Mouse (Mus musculus) myocyte (in vitro differentiated cells): ENCODE results near the gene Setd5. TPM values are rescaled to one million over a fixed set of nuclear protein-coding genes. Genes with fewer than 3 reads are reported as not detected.

ENCODE experiments used
- H3K27me3 ChIP-seq: one replicate; pipeline ENCODE4 v1.6.1; 2011; ENCODE audit not compliant: control insufficient read depth, insufficient read depth, insufficient read length
- H3K36me3 ChIP-seq: one replicate; pipeline ENCODE4 v1.6.1; 2011; ENCODE audit not compliant: control insufficient read depth, insufficient read depth
- H3K4me2 ChIP-seq: one replicate; pipeline ENCODE4 v1.6.1; 2011; ENCODE audit warnings: low read depth, control low read depth
- H3K4me3 ChIP-seq: one replicate; pipeline ENCODE4 v1.5.1; 2011; ENCODE audit warnings: mild to moderate bottlenecking, control low read depth, moderate library complexity
- H3K79me2 ChIP-seq: one replicate; pipeline ENCODE4 v1.6.1; 2011; ENCODE audit not compliant: control insufficient read depth, insufficient read depth
- H3ac ChIP-seq: one replicate; pipeline ENCODE4 v1.6.1; 2011; ENCODE audit not compliant: control insufficient read depth, insufficient read length
- CEBPB ChIP-seq: IDR thresholded peaks from 2 replicates; pipeline ENCODE4 v1.6.1; 2011; ENCODE audit warnings: mild to moderate bottlenecking, moderate library complexity; ENCODE audit not compliant: poor library complexity, insufficient read depth, severe bottlenecking
- E2F4 ChIP-seq: IDR thresholded peaks from one replicate; pipeline ENCODE4 v1.6.1; 2011; ENCODE audit warnings: mild to moderate bottlenecking, control low read depth, moderate library complexity; ENCODE audit not compliant: insufficient read depth
- MAX ChIP-seq: IDR thresholded peaks from one replicate; pipeline ENCODE4 v1.6.1; 2011; ENCODE audit warnings: low read depth, mild to moderate bottlenecking, control low read depth
- MYOD1 ChIP-seq, 3 experiments: IDR thresholded peaks; one replicate each; pipeline ENCODE4 v1.6.1; 2011; ENCODE audit warnings: control low read depth in 2 of 3, low read depth in 2 of 3, mild to moderate bottlenecking in 2 of 3, moderate library complexity in 1 of 3; ENCODE audit not compliant: insufficient read length in 2 of 3, control insufficient read depth in 1 of 3
- MYOG ChIP-seq, 3 experiments: IDR thresholded peaks; one replicate each; pipeline ENCODE4 v1.6.1; 2011; ENCODE audit warnings: control low read depth in 2 of 3, low read depth in 2 of 3, mild to moderate bottlenecking in 2 of 3; ENCODE audit not compliant: insufficient read length in 2 of 3, control insufficient read depth in 1 of 3, insufficient read depth in 1 of 3
- POLR2A ChIP-seq: IDR thresholded peaks from one replicate; pipeline ENCODE4 v1.6.1; 2011; ENCODE audit warnings: low read depth, mild to moderate bottlenecking, control low read depth, moderate library complexity; ENCODE audit not compliant: insufficient read length
- POLR2AphosphoS2 ChIP-seq: IDR thresholded peaks from one replicate; pipeline ENCODE4 v1.6.1; 2011; ENCODE audit warnings: low read depth, control low read depth; ENCODE audit not compliant: insufficient read length
- REST ChIP-seq: IDR thresholded peaks from one replicate; pipeline ENCODE4 v1.6.1; 2011; ENCODE audit warnings: mild to moderate bottlenecking, control low read depth, moderate library complexity; ENCODE audit not compliant: insufficient read depth, insufficient read length
- SRF ChIP-seq: IDR thresholded peaks from one replicate; pipeline ENCODE4 v1.6.1; 2011; ENCODE audit warnings: low read depth; ENCODE audit not compliant: control insufficient read depth, insufficient read length
- TCF12 ChIP-seq: IDR thresholded peaks from one replicate; pipeline ENCODE4 v1.6.1; 2011; ENCODE audit warnings: mild to moderate bottlenecking, control low read depth; ENCODE audit not compliant: poor library complexity, insufficient read depth, severe bottlenecking
- TCF3 ChIP-seq: IDR thresholded peaks from one replicate; pipeline ENCODE4 v1.6.1; 2011; ENCODE audit warnings: low read depth, control low read depth; ENCODE audit not compliant: insufficient read length
- USF1 ChIP-seq: IDR thresholded peaks from one replicate; pipeline ENCODE4 v1.6.1; 2011; ENCODE audit warnings: low read depth, mild to moderate bottlenecking, control low read depth, moderate library complexity
- polyA plus RNA-seq: library from polyadenylated mRNA; unstranded; fragments of >200 nt; fragmentation: generic; extraction: Trizol; gene quantifications from one replicate; pipeline ENCODE4 v1.2.1, GENCODE M21; 2012; ENCODE audit warnings: missing spikeins

The Setd5 gene
- polyA plus RNA-seq, 1 experiment, result 21.8 TPM

DNA sequence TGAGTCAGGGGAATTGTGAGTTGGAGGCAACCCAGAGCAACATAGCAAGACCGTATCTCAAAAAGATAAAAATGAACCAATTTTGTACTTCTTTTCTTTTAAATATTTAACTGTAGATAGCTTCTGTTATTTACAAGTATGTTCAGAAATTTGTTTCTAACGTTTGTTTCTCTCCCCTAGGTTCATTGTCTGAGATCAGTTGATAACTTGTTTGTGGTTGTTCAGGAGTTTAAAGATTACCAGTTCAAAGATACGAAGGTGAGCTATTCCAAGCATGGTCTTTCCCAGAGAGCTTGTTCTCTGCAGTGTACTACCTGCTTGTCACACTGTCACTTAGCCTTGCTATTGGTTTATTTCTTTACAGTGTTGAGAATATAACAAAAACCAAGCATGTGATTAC is 28.0 kb upstream of the Setd5 start:
- TF ChIP-seq E2F4 (no peak), MYOD1 (IDR thresholded peaks at IDR 0.05; ENCODE audit: control insufficient read depth in 1 of 3, insufficient read length in 2 of 3, low read depth in 2 of 3) (no peak), SRF (no peak), MAX (no peak), USF1 (no peak), REST (no peak), POLR2A (no peak), TCF12 (no peak), TCF3 (no peak)
- peaks cover 6% of the 10 kb centered on the region for H3K36me3 ChIP-seq
- peaks cover 29% of the 10 kb centered on the region for H3K79me2 ChIP-seq
- no peaks in the 10 kb centered on the region for H3K27me3 ChIP-seq
- no peak overlapping the region for H3K4me3 ChIP-seq
- no peak overlapping the region for H3ac ChIP-seq
- no peak overlapping the region for H3K4me2 ChIP-seq

DNA sequence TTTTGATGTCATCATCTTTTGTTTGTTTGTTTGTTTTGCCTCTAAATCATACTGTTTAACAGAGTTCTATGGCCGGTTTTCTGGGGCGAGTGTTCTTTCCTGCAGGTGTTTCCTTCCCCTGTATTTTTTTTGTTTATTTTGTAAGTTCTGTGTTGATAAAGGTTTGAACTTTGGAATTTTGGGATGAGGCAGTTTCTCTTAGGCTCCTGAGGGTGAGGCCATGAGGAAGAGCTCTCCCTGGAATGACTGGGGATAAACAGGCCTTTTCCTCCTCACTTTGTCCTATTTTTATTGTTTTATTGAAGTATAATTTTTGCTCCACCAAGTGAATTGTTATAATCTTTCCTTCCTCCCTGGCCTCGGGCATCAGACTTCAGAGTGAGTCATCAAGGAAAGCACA is 24.2 kb upstream of the Setd5 start:
- Histone ChIP-seq H3K4me3 (no peak overlapping the region), H3K27me3 (no peaks in the 10 kb centered on the region), H3ac (no peak overlapping the region), H3K4me2 (no peak overlapping the region), H3K36me3 (peaks cover 28% of the 10 kb centered on the region), H3K79me2 (peaks cover 12% of the 10 kb centered on the region)
- no peak for TF ChIP-seq POLR2A
- no peak for TF ChIP-seq MAX
- TF ChIP-seq MYOD1 (IDR thresholded peaks at IDR 0.05; ENCODE audit: control insufficient read depth in 1 of 3, insufficient read length in 2 of 3, low read depth in 2 of 3), result no peak
- no peak for TF ChIP-seq SRF
- no peak for TF ChIP-seq MYOG (IDR thresholded peaks at IDR 0.05; ENCODE audit: control insufficient read depth in 1 of 3, insufficient read depth in 1 of 3, insufficient read length in 2 of 3, low read depth in 2 of 3)

DNA sequence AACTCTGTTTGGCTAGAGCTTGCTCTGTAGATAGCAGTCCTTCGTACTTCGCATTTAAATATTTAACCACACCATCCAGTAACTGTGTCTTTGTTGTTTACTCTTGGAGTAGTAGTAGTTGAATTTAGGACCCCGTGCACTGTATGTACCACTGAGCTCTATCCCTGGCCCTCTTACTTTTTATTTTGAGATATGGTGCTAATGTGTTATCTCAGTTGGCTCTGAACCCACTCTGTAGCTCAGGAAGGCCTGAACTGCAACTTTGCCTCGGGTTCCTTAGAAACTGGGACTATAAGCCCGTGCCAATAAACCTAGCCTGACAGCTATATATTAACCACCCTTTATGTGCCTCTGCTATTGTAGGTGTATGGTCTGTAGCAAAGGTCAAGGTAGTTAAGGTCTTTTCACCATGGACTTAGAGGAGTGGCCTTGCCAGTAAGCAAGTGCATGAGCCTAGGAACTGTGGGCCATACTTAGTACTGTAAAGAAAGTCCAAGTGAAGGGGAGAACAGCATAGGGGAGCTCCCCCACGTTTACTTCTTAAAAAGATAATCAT is 22.5 kb upstream of the Setd5 start:
- TF ChIP-seq TCF12, result no peak
- no peak for TF ChIP-seq POLR2AphosphoS2
- no peak overlapping the region for H3K4me3 ChIP-seq
- H3K36me3 ChIP-seq, result peaks cover 23% of the 10 kb centered on the region
- peaks cover 8% of the 10 kb centered on the region for H3K79me2 ChIP-seq
- no peaks in the 10 kb centered on the region for H3K27me3 ChIP-seq
- no peak overlapping the region for H3K4me2 ChIP-seq
- no peak overlapping the region for H3ac ChIP-seq

DNA sequence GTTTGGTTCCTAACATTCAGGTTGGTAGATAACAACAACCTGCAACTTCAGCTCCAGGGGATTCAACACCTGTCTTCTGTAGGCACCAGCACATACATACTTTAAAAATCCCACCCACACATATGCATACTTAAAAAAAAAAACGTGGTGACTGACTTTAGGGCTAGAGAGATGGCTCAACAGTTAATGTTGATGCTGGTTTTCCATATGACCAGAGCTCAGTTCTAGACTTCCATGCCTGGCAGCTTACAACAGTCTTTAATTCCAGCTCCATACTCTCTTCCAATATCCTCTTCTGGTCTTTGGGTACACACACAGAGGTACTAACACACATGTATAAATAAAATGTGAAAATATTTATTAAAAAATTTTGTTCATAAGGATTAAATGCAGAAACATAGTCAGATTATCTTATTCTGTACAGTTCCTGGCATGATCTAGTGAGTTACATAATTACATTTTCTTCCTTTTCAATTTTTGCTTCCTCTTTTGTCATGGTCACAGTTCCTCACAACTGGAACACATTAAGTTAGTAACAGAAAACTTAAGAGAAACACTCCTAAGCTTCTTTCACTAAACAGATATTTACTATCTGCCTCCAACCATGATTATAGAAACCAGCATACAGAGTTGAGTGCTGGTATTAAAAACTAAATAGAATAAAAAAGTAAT is 16.1 kb upstream of the Setd5 start:
- Histone ChIP-seq H3ac (no peak overlapping the region), H3K79me2 (peaks cover 20% of the 10 kb centered on the region), H3K4me2 (no peak overlapping the region), H3K27me3 (no peaks in the 10 kb centered on the region), H3K4me3 (no peak overlapping the region), H3K36me3 (peaks cover 58% of the 10 kb centered on the region)
- TF ChIP-seq REST (no peak), MYOD1 (IDR thresholded peaks at IDR 0.05; ENCODE audit: control insufficient read depth in 1 of 3, insufficient read length in 2 of 3, low read depth in 2 of 3) (no peak), E2F4 (no peak), SRF (no peak), MYOG (IDR thresholded peaks at IDR 0.05; ENCODE audit: control insufficient read depth in 1 of 3, insufficient read depth in 1 of 3, insufficient read length in 2 of 3, low read depth in 2 of 3) (no peak), MAX (no peak), TCF3 (no peak), CEBPB (no peak), POLR2A (no peak), POLR2AphosphoS2 (no peak), USF1 (no peak), TCF12 (no peak)

DNA sequence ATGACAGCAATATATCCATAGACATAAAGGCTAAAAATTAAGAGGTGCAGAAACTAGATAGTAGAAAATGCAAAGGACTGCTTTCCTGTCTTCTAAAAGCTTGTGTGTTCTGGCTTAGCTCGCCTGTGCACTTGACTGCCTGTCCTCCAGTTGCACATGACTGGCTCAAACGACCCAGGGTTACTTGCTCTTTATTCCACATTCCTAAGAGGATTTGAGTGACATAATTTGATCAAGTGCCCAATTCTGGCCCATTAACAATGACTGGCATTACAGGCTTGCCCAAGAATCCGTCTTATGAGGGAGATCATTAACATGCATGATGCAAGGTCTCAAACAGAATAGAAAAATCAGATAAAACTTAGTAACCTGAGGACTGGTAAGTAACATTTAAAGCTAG is 14.9 kb upstream of the Setd5 start:
- Histone ChIP-seq H3K79me2 (peaks cover 32% of the 10 kb centered on the region), H3ac (no peak overlapping the region), H3K27me3 (no peaks in the 10 kb centered on the region), H3K4me3 (no peak overlapping the region), H3K36me3 (peaks cover 61% of the 10 kb centered on the region), H3K4me2 (no peak overlapping the region)
- TF ChIP-seq TCF3 (no peak), SRF (no peak), USF1 (no peak), MYOD1 (IDR thresholded peaks at IDR 0.05; ENCODE audit: control insufficient read depth in 1 of 3, insufficient read length in 2 of 3, low read depth in 2 of 3) (no peak), CEBPB (no peak), POLR2A (no peak), POLR2AphosphoS2 (no peak), TCF12 (no peak), E2F4 (no peak), MAX (no peak), REST (no peak), MYOG (IDR thresholded peaks at IDR 0.05; ENCODE audit: control insufficient read depth in 1 of 3, insufficient read depth in 1 of 3, insufficient read length in 2 of 3, low read depth in 2 of 3) (no peak)
